Mouse (Mus musculus): ENCODE results near the gene Csrnp1. TPM values are rescaled to one million over a fixed set of nuclear protein-coding genes. Genes with fewer than 3 reads are reported as not detected.

Gene Csrnp1
- polyA plus RNA-seq (2014; fragmentation: Illumina TruSeq; extraction: RNeasy Lipid Tissue Mini Kit (QIAGEN cat#74804); ENCODE audit: low read depth, low replicate concordance): 1.0 TPM

GRCm38 (mm10) chr9:119984536-119985011 lies at the start of gene Csrnp1:
Gene Csrnp1 (minus strand): TSS chr9:119984658.

GRCm38 (mm10) chr9:120023086-120023811 lies 38.8 kb upstream of the Csrnp1 start, which contains the start of gene Xirp1:
Gene Xirp1 (minus strand): TSS chr9:120023598.

GRCm38 (mm10) chr9:119937005-119937773 lies 47.3 kb downstream of the Csrnp1 start, which contains the start of the genes Gorasp1 and Ttc21a:
Gene Gorasp1 (minus strand): TSS chr9:119937565.
Gene Ttc21a (plus strand): TSS chr9:119937606.

Other genes starting within 250 kb of the Csrnp1 start
- 0.28 TPM for gene Scn11a, start 159.2 kb downstream of the Csrnp1 start, polyA plus RNA-seq (2014; fragmentation: Illumina TruSeq; extraction: RNeasy Lipid Tissue Mini Kit (QIAGEN cat#74804); ENCODE audit: low read depth, low replicate concordance)
- gene Wdr48, start 89.8 kb downstream of the Csrnp1 start, polyA plus RNA-seq (2014; fragmentation: Illumina TruSeq; extraction: RNeasy Lipid Tissue Mini Kit (QIAGEN cat#74804); ENCODE audit: low read depth, low replicate concordance): 467 TPM
- gene Gorasp1, start 47.1 kb downstream of the Csrnp1 start, polyA plus RNA-seq (2014; fragmentation: Illumina TruSeq; extraction: RNeasy Lipid Tissue Mini Kit (QIAGEN cat#74804); ENCODE audit: low read depth, low replicate concordance): 1.2 TPM
- gene Ttc21a, start 47.1 kb downstream of the Csrnp1 start, polyA plus RNA-seq (2014; fragmentation: Illumina TruSeq; extraction: RNeasy Lipid Tissue Mini Kit (QIAGEN cat#74804); ENCODE audit: low read depth, low replicate concordance): 17.2 TPM
- 0.07 TPM for gene Xirp1, start 38.9 kb upstream of the Csrnp1 start, polyA plus RNA-seq (2014; fragmentation: Illumina TruSeq; extraction: RNeasy Lipid Tissue Mini Kit (QIAGEN cat#74804); ENCODE audit: low read depth, low replicate concordance)
- gene Cx3cr1, start 85.2 kb upstream of the Csrnp1 start, polyA plus RNA-seq (2014; fragmentation: Illumina TruSeq; extraction: RNeasy Lipid Tissue Mini Kit (QIAGEN cat#74804); ENCODE audit: low read depth, low replicate concordance): 2.4 TPM
- gene Ccr8, start 107.5 kb upstream of the Csrnp1 start, polyA plus RNA-seq (2014; fragmentation: Illumina TruSeq; extraction: RNeasy Lipid Tissue Mini Kit (QIAGEN cat#74804); ENCODE audit: low read depth, low replicate concordance): not detected
- 2.5 TPM for gene Slc25a38, start 125.7 kb upstream of the Csrnp1 start, polyA plus RNA-seq (2014; fragmentation: Illumina TruSeq; extraction: RNeasy Lipid Tissue Mini Kit (QIAGEN cat#74804); ENCODE audit: low read depth, low replicate concordance)
- gene Rpsa, start 143.0 kb upstream of the Csrnp1 start, polyA plus RNA-seq (2014; fragmentation: Illumina TruSeq; extraction: RNeasy Lipid Tissue Mini Kit (QIAGEN cat#74804); ENCODE audit: low read depth, low replicate concordance): 55.3 TPM
- 0.31 TPM for gene Mobp, start 165.0 kb upstream of the Csrnp1 start, polyA plus RNA-seq (2014; fragmentation: Illumina TruSeq; extraction: RNeasy Lipid Tissue Mini Kit (QIAGEN cat#74804); ENCODE audit: low read depth, low replicate concordance)